ENCODE assay signal across 11 mouse cellular contexts in genomic region chr1:34189318-34189717, GRCm38 (mm10).
DNase-seq lines count a peak whose midpoint lies in the region; ATAC-seq and TF ChIP-seq lines count a peak whose summit lies in the region.
"Had no signal": no experiment of that assay in that cellular context is flagged by ENCODE, and none has a peak within 500 bp of the region (broad histone marks: within the 10 kb centered on the region; RNA-seq: fewer than 3 reads in every experiment).

No protein-coding gene starts in this region.

- no peak for TF ChIP-seq CTCF in left cerebral cortex, adult 2 months (IDR thresholded peaks at IDR 0.05)

- intact Hi-C loops in left cerebral cortex, adult 2 months (cut with DNase I), result no loop called here
- intact Hi-C loops in left cerebral cortex, postnatal 36 days (cut with DNase I), result no loop called here

- no peak overlapping the region for H3K4me3 ChIP-seq in left cerebral cortex, adult 2 months
- no peak overlapping the region for H3K4me3 ChIP-seq in embryonic facial prominence, embryonic 14.5 days (ENCODE audit: low read depth, low read length)
- H3K4me3 ChIP-seq: heart, embryonic 12.5 days; hindbrain, embryonic 13.5 days had no signal

- H3K9ac ChIP-seq in embryonic facial prominence, embryonic 14.5 days (ENCODE audit: low read depth, low read length), result no peak overlapping the region
- H3K9ac ChIP-seq: heart, embryonic 12.5 days; hindbrain, embryonic 13.5 days had no signal

- 81% methylated on average over 14 of the region's 14 CpGs for WGBS in embryonic facial prominence, embryonic 14.5 days

- no peaks in the 10 kb centered on the region for H3K9me3 ChIP-seq in embryonic facial prominence, embryonic 14.5 days (ENCODE audit: control insufficient read depth, low read length)
- H3K9me3 ChIP-seq: heart, embryonic 12.5 days; hindbrain, embryonic 13.5 days had no signal

- peak overlapping the region; percentile 69; the same call in 1 of the 2 replicates for H3K27ac ChIP-seq in left cerebral cortex, adult 2 months
- H3K27ac ChIP-seq in embryonic facial prominence, embryonic 14.5 days (replicated peaks; ENCODE audit: low read depth, low read length), result no peak overlapping the region; the same call in 1 of the 2 replicates

- H3K27me3 ChIP-seq in embryonic facial prominence, embryonic 14.5 days (replicated peaks; ENCODE audit: control insufficient read depth, insufficient read depth, low read length), result no peaks in the 10 kb centered on the region
- H3K27me3 ChIP-seq: hindbrain, embryonic 13.5 days had no signal

- H3K36me3 ChIP-seq in embryonic facial prominence, embryonic 14.5 days (ENCODE audit: control insufficient read depth, insufficient read depth, low read length), result peaks cover 57% of the 10 kb centered on the region

- DNase-seq in frontal cortex, postnatal 36 days (ENCODE audit: low spot score in 2 of 2), result no peak
- DNase-seq in left cerebral cortex, adult 2 months (ENCODE audit: extremely low spot score in 1 of 2, low spot score in 2 of 2), result no peak
- DNase-seq in left cerebral cortex, postnatal 36 days (ENCODE audit: low spot score in 2 of 2), result no peak
- DNase-seq in embryonic facial prominence, embryonic 14.5 days (ENCODE audit: low spot score), result peak; percentile 8
- DNase-seq in mesoderm, embryonic 11.5 days (ENCODE audit: low read depth, low spot score), result peak; percentile 12
- no peak for DNase-seq in yolk sac, embryonic 10.5 days (ENCODE audit: low spot score)
- DNase-seq in spleen, postnatal 36 days (ENCODE audit: low spot score in 2 of 2), result no peak

- ATAC-seq in frontal cortex, adult (ENCODE audit: low TSS enrichment), result peak; percentile 58
- ATAC-seq in embryonic facial prominence, embryonic 14.5 days (ENCODE audit: low read depth), result peak; percentile 22; the same call in 1 of the 2 replicates
- ATAC-seq: forebrain, embryonic 14.5 days had no signal

- no peak overlapping the region for H3K4me2 ChIP-seq in embryonic facial prominence, embryonic 14.5 days (ENCODE audit: low read depth, low read length)
- H3K4me2 ChIP-seq: heart, embryonic 12.5 days; hindbrain, embryonic 13.5 days had no signal

- H3K4me1 ChIP-seq in embryonic facial prominence, embryonic 14.5 days (ENCODE audit: control insufficient read depth, insufficient read depth, low read length), result no peaks in the 10 kb centered on the region

Comparison
In these comparisons a context has a peak if more than half of its experiments do, and no peak if none do; other contexts are left out.
1. DNase-seq: peak in embryonic facial prominence, embryonic 14.5 days (single experiment) and mesoderm, embryonic 11.5 days (single experiment); none in frontal cortex, postnatal 36 days (0 of 2), left cerebral cortex, adult 2 months (0 of 2), left cerebral cortex, postnatal 36 days (0 of 2), yolk sac, embryonic 10.5 days (single experiment) and spleen, postnatal 36 days (0 of 2).